In genomic region chr6:87170875-87171274, GRCm38 (mm10) we compare ENCODE assay signal across 14 mouse cellular contexts.
DNase-seq lines count a peak whose midpoint lies in the region; ATAC-seq lines count a peak whose summit lies in the region.
"Had no signal": no experiment of that assay in that cellular context is flagged by ENCODE, and none has a peak within 500 bp of the region (broad histone marks: within the 10 kb centered on the region; RNA-seq: fewer than 3 reads in every experiment).

No protein-coding gene starts in this region.

- ATAC-seq in kidney, embryonic 14.5 days (ENCODE audit: low FRiP score, low TSS enrichment): no peak
- no peak for ATAC-seq in hindbrain, embryonic 11.5 days (ENCODE audit: low FRiP score)
- ATAC-seq: hindbrain, embryonic 16.5 days had no signal

- H3K9ac ChIP-seq in kidney, embryonic 14.5 days (ENCODE audit: low read depth, low read length): no peak overlapping the region
- no peak overlapping the region for H3K9ac ChIP-seq in hindbrain, embryonic 11.5 days (ENCODE audit: low read depth, low read length)
- H3K9ac ChIP-seq: limb, embryonic 12.5 days; neural tube, embryonic 13.5 days had no signal

- H3K36me3 ChIP-seq in kidney, embryonic 14.5 days (ENCODE audit: control insufficient read depth, insufficient read depth, low read length): no peaks in the 10 kb centered on the region; the same call in 1 of the 2 replicates
- H3K36me3 ChIP-seq in hindbrain, embryonic 11.5 days (ENCODE audit: control insufficient read depth, insufficient read depth, low read length): no peaks in the 10 kb centered on the region
- H3K36me3 ChIP-seq: neural tube, embryonic 13.5 days had no signal

- DNase-seq in frontal cortex, adult 2 months (ENCODE audit: extremely low spot score in 1 of 2, low spot score in 1 of 2): peak; percentile 46 to 50
- DNase-seq in frontal cortex, postnatal 14 days (ENCODE audit: low spot score in 2 of 2): no peak
- peak; percentile 29 to 67 for DNase-seq in kidney, postnatal 25 days
- DNase-seq in ovary, adult 18-20 months (ENCODE audit: low spot score): peak; percentile 48
- no peak for DNase-seq in ovary, postnatal 14 days (ENCODE audit: low spot score)
- peak; percentile 45 for DNase-seq in telencephalon, adult 2 months (ENCODE audit: low read depth, low spot score)
- no peak for DNase-seq in hindbrain, embryonic 11.5 days (ENCODE audit: low spot score)
- DNase-seq: cerebellum, postnatal 14 days; right cerebral cortex, postnatal 25 days had no signal

- H3K27ac ChIP-seq in kidney, embryonic 14.5 days (ENCODE audit: low read depth, low read length): no peak overlapping the region
- H3K27ac ChIP-seq in hindbrain, embryonic 11.5 days (ENCODE audit: low read depth, low read length): no peak overlapping the region
- H3K27ac ChIP-seq: embryonic facial prominence, embryonic 10.5 days; limb, embryonic 12.5 days; neural tube, embryonic 13.5 days had no signal

- 76% methylated on average over 6 of the region's 6 CpGs for WGBS in kidney, embryonic 14.5 days
- 95% methylated on average over 6 of the region's 6 CpGs for WGBS in hindbrain, embryonic 11.5 days

- no peaks in the 10 kb centered on the region for H3K9me3 ChIP-seq in kidney, embryonic 14.5 days (ENCODE audit: control insufficient read depth, low read length)
- H3K9me3 ChIP-seq in hindbrain, embryonic 11.5 days (ENCODE audit: control insufficient read depth, low read length): no peaks in the 10 kb centered on the region
- H3K9me3 ChIP-seq: embryonic facial prominence, embryonic 10.5 days; limb, embryonic 12.5 days; neural tube, embryonic 13.5 days had no signal

- H3K27me3 ChIP-seq in kidney, embryonic 14.5 days (ENCODE audit: control insufficient read depth, insufficient read depth, low read length): no peaks in the 10 kb centered on the region
- no peaks in the 10 kb centered on the region for H3K27me3 ChIP-seq in hindbrain, embryonic 11.5 days (ENCODE audit: control insufficient read depth, insufficient read depth, low read length)
- H3K27me3 ChIP-seq: limb, embryonic 12.5 days; neural tube, embryonic 13.5 days had no signal

- no peaks in the 10 kb centered on the region for H3K4me1 ChIP-seq in kidney, embryonic 14.5 days (ENCODE audit: control insufficient read depth, insufficient read depth, low read length)
- H3K4me1 ChIP-seq in hindbrain, embryonic 11.5 days (replicated peaks; ENCODE audit: control insufficient read depth, insufficient read depth, low read length): no peaks in the 10 kb centered on the region
- H3K4me1 ChIP-seq: embryonic facial prominence, embryonic 10.5 days had no signal

- H3K4me2 ChIP-seq in kidney, embryonic 14.5 days (replicated peaks; ENCODE audit: low read depth, low read length): no peak overlapping the region
- no peak overlapping the region for H3K4me2 ChIP-seq in hindbrain, embryonic 11.5 days (replicated peaks; ENCODE audit: low read depth, low read length)
- H3K4me2 ChIP-seq: limb, embryonic 12.5 days; neural tube, embryonic 13.5 days had no signal

- H3K4me3 ChIP-seq in kidney, embryonic 14.5 days (ENCODE audit: low read length): no peak overlapping the region
- no peak overlapping the region for H3K4me3 ChIP-seq in hindbrain, embryonic 11.5 days (ENCODE audit: low read depth, low read length)
- H3K4me3 ChIP-seq: embryonic facial prominence, embryonic 10.5 days; limb, embryonic 12.5 days; neural tube, embryonic 13.5 days had no signal

Comparison
In these comparisons a context has a peak if more than half of its experiments do, and no peak if none do; other contexts are left out.
1. DNase-seq: peak in frontal cortex, adult 2 months (2 of 2), kidney, postnatal 25 days (2 of 2), ovary, adult 18-20 months (single experiment) and telencephalon, adult 2 months (single experiment); none in frontal cortex, postnatal 14 days (0 of 2), ovary, postnatal 14 days (single experiment) and hindbrain, embryonic 11.5 days (single experiment).